Mouse (Mus musculus): ENCODE data around the gene Lzic.

DNA sequence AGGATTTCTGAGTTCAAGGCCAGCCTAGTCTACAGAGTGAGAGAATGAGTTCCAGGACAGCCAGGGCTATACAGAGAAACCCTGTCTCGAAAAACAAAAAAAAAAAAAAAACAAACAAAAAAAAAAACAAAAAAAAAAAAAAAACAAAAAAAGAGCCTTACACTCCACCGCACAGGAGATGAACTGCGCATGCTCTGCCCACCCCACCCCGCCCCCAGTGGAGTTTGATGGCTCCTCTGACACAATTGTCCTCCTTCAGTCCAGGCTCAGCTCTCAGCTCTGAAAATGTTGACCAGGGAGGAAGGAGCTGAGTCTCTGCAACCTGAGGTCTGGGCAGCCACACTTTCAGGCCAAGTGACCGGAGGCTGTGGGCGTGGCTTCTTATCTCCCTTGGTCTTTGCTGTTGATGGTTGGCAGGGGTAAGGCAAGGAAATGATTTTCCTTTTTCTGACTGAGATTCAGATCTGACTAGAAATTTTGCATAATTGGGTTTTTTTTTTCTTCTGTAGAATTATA lies 21.5 kb upstream of the Lzic start:
- no peak for TF ChIP-seq HCFC1 (IDR thresholded peaks at IDR 0.05; ENCODE audit: borderline replicate concordance, insufficient read depth, low read length)
- TF ChIP-seq CHD2 (IDR thresholded peaks at IDR 0.05; ENCODE audit: low read depth, low read length): no peak
- TF ChIP-seq MAFK (IDR thresholded peaks at IDR 0.05; ENCODE audit: insufficient read depth, low read depth, low read length): no peak

All from ES-E14 (cell line).